Mouse (Mus musculus): ENCODE data around the gene Ebf1. TPM values are rescaled to one million over a fixed set of nuclear protein-coding genes. Genes with fewer than 3 reads are reported as not detected.

Ebf1 gene
- polyA plus RNA-seq, 1 experiment from 2014 or later: 11.6 TPM

DNA sequence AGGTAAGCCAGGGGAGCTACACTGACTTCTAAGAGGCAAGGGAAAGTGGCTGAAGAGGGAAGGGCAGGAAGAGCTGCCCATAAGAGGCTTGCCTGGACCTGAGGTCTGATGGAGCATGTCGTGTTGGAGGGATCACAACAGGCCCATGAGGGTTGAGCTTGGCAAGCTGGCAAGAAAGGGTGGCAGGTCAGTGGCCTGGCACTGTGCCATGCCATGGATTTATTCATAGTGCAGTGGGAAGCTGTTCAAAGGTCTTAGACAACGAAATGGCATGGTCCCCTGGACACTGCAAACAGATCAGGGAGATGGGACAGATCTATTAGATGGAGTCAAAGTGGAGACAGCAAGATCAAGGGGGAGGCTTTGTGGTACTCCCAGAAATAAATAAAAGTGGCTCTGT is 24.4 kb downstream of the Ebf1 start:
- Histone ChIP-seq H3K4me1 (ENCODE audit: insufficient read depth) (no peaks in the 10 kb centered on the region), H3K9me3 (ENCODE audit: low read depth, low read length) (no peaks in the 10 kb centered on the region), H3K27me3 (ENCODE audit: insufficient read depth, low read length) (no peaks in the 10 kb centered on the region), H3K4me2 (no peak overlapping the region), H3K36me3 (ENCODE audit: insufficient read depth) (no peaks in the 10 kb centered on the region), H3K27ac (ENCODE audit: low read depth) (no peak overlapping the region), H3K4me3 (ENCODE audit: low read depth, low read length) (no peak overlapping the region), H3K9ac (no peak overlapping the region)
- ATAC-seq (ENCODE audit: insufficient read depth) (no peak), DNase-seq (no peak)
- no peak for TF ChIP-seq CTCF (IDR thresholded peaks at IDR 0.05; ENCODE audit: low read depth)
- 55% methylated on average over 2 of the region's 2 CpGs for WGBS

GRCm38 (mm10) chr11:44654340-44655019 is 37.4 kb downstream of the Ebf1 start:
- no peaks in the 10 kb centered on the region for H3K4me1 ChIP-seq (ENCODE audit: insufficient read depth)
- no peak overlapping the region for H3K27ac ChIP-seq (ENCODE audit: low read depth)
- H3K9me3 ChIP-seq (ENCODE audit: low read depth, low read length): no peaks in the 10 kb centered on the region
- ATAC-seq (ENCODE audit: insufficient read depth) (no peak), DNase-seq (no peak)
- H3K27me3 ChIP-seq (ENCODE audit: insufficient read depth, low read length): no peaks in the 10 kb centered on the region
- H3K36me3 ChIP-seq (ENCODE audit: insufficient read depth): no peaks in the 10 kb centered on the region
- H3K4me3 ChIP-seq (ENCODE audit: low read depth, low read length): no peak overlapping the region
- H3K9ac ChIP-seq: no peak overlapping the region
- H3K4me2 ChIP-seq: no peak overlapping the region
- 75% methylated on average over 8 of the region's 8 CpGs for WGBS
- TF ChIP-seq CTCF (IDR thresholded peaks at IDR 0.05; ENCODE audit: low read depth): no peak

- DNase-seq: peak; percentile 34
These were observed 38.4 kb downstream of the Ebf1 start for GRCm38 (mm10) chr11:44655468-44655867.

DNA sequence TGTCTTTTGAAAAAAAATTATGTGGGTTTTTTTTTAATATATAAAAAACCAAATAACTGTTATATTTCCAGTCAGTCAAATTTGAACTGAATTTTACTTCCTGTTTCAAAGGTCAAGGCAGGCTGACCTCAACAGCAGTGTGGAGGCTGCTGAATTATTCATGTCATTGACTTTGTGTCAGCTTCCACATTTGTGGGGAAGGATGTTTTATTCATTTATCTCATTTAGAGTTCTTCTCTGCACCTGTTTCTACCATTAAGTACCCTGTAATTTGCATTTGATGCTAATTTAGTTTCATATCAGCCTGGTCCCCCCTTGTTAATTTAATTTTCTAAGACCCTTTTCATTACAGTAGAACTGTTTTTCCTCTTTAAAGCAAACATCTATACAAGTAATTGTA is 39.8 kb downstream of the Ebf1 start:
- no peak for TF ChIP-seq CTCF (IDR thresholded peaks at IDR 0.05; ENCODE audit: low read depth)
- H3K9me3 ChIP-seq (ENCODE audit: low read depth, low read length): no peaks in the 10 kb centered on the region
- H3K4me2 ChIP-seq: no peak overlapping the region
- H3K36me3 ChIP-seq (ENCODE audit: insufficient read depth): no peaks in the 10 kb centered on the region
- H3K27me3 ChIP-seq (ENCODE audit: insufficient read depth, low read length): no peaks in the 10 kb centered on the region
- H3K4me1 ChIP-seq (ENCODE audit: insufficient read depth): no peaks in the 10 kb centered on the region
- no peak overlapping the region for H3K9ac ChIP-seq
- H3K27ac ChIP-seq (ENCODE audit: low read depth): no peak overlapping the region
- ATAC-seq (ENCODE audit: insufficient read depth): no peak
- H3K4me3 ChIP-seq (ENCODE audit: low read depth, low read length): no peak overlapping the region
- no peak for DNase-seq

More at GRCm38 (mm10) chr11:44655468-44655867, 38.4 kb downstream of the Ebf1 start:
- no peaks in the 10 kb centered on the region for H3K27me3 ChIP-seq (ENCODE audit: insufficient read depth, low read length)
- no peak overlapping the region for H3K4me3 ChIP-seq (ENCODE audit: low read depth, low read length)
- no peak for ATAC-seq (ENCODE audit: insufficient read depth)
- H3K27ac ChIP-seq (ENCODE audit: low read depth): no peak overlapping the region
- no peak overlapping the region for H3K4me2 ChIP-seq
- WGBS: 31% methylated on average over 5 of the region's 5 CpGs
- no peaks in the 10 kb centered on the region for H3K4me1 ChIP-seq (ENCODE audit: insufficient read depth)
- H3K9ac ChIP-seq: no peak overlapping the region
- H3K36me3 ChIP-seq (ENCODE audit: insufficient read depth): no peaks in the 10 kb centered on the region
- no peaks in the 10 kb centered on the region for H3K9me3 ChIP-seq (ENCODE audit: low read depth, low read length)
- no peak for TF ChIP-seq CTCF (IDR thresholded peaks at IDR 0.05; ENCODE audit: low read depth)

- Histone ChIP-seq H3K4me1 (ENCODE audit: insufficient read depth) (no peaks in the 10 kb centered on the region), H3K27ac (ENCODE audit: low read depth) (no peak overlapping the region), H3K4me3 (ENCODE audit: low read depth, low read length) (no peak overlapping the region), H3K4me2 (no peak overlapping the region), H3K9me3 (ENCODE audit: low read depth, low read length) (no peaks in the 10 kb centered on the region), H3K9ac (no peak overlapping the region), H3K27me3 (ENCODE audit: insufficient read depth, low read length) (no peaks in the 10 kb centered on the region), H3K36me3 (ENCODE audit: insufficient read depth) (no peaks in the 10 kb centered on the region)
- DNase-seq: no peak
- ATAC-seq (ENCODE audit: insufficient read depth): no peak
- TF ChIP-seq CTCF (IDR thresholded peaks at IDR 0.05; ENCODE audit: low read depth): no peak
- 36% methylated on average over 6 of the region's 6 CpGs for WGBS
These were observed 40.8 kb downstream of the Ebf1 start for GRCm38 (mm10) chr11:44657833-44658395.

DNA sequence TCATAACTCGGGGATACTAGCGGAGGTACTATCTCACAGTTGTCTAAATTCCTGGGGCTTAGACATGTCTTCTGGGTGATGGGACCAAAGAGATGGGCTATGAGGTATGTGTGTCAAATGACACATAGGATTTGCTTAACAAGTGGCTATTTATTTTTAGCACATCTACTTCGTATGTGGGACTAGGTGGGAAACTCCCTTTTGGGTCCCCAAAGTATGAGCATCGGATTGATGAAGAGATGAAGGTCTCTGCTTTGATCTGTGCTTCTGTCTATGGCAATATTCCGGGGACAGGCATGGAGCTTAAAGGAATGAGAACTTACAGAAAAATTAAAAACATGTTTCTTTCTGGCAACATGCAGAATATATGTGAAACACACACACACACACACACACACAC is 44.8 kb downstream of the Ebf1 start:
- Histone ChIP-seq H3K27ac (ENCODE audit: low read depth) (no peak overlapping the region), H3K9ac (no peak overlapping the region), H3K4me1 (ENCODE audit: insufficient read depth) (peaks cover 5% of the 10 kb centered on the region; the same call in 1 of the 2 replicates), H3K36me3 (ENCODE audit: insufficient read depth) (no peaks in the 10 kb centered on the region), H3K27me3 (ENCODE audit: insufficient read depth, low read length) (peaks cover 9% of the 10 kb centered on the region; the same call in 1 of the 2 replicates), H3K4me2 (no peak overlapping the region), H3K9me3 (ENCODE audit: low read depth, low read length) (no peaks in the 10 kb centered on the region), H3K4me3 (ENCODE audit: low read depth, low read length) (no peak overlapping the region)
- TF ChIP-seq CTCF (IDR thresholded peaks at IDR 0.05; ENCODE audit: low read depth): no peak
- no peak for ATAC-seq (ENCODE audit: insufficient read depth)
- 81% methylated on average over 5 of the region's 5 CpGs for WGBS
- DNase-seq: no peak

DNA sequence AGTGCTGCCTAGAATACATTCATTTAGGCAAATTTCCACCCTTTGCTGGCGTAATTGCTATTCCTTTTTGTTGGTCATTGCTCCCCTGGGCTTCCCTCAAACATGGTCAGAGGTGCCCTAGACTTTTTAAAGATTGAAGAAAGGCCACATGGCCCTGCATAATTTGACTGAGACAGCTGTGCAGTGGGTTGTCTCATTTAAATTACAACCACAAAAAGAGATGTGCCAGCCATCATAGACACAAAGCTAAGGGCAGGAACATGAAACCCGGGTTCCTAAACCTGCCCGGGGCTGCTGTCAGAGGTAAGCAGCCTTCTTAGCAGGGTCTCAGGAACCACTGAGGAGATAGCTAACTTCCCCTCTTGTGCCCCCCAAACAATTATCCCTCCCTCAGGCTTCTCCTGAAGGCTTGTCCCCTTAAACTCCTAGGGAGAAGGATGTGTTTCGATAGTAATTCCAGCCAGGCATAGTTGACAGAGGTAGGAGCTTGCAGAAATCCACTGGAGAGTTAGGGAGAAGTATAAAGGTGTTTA is 46.6 kb downstream of the Ebf1 start:
- H3K27ac ChIP-seq (ENCODE audit: low read depth): no peak overlapping the region
- no peak for TF ChIP-seq CTCF (IDR thresholded peaks at IDR 0.05; ENCODE audit: low read depth)
- H3K9ac ChIP-seq: no peak overlapping the region
- H3K4me1 ChIP-seq (ENCODE audit: insufficient read depth): peaks cover 5% of the 10 kb centered on the region; the same call in 1 of the 2 replicates
- ATAC-seq (ENCODE audit: insufficient read depth) (no peak), DNase-seq (no peak)
- 60% methylated on average over 4 of the region's 4 CpGs for WGBS
- H3K27me3 ChIP-seq (ENCODE audit: insufficient read depth, low read length): peaks cover 9% of the 10 kb centered on the region; the same call in 1 of the 2 replicates
- H3K9me3 ChIP-seq (ENCODE audit: low read depth, low read length): no peaks in the 10 kb centered on the region
- no peaks in the 10 kb centered on the region for H3K36me3 ChIP-seq (ENCODE audit: insufficient read depth)
- H3K4me2 ChIP-seq: no peak overlapping the region
- H3K4me3 ChIP-seq (ENCODE audit: low read depth, low read length): no peak overlapping the region
